Mouse (Mus musculus): ENCODE data around the gene Adam4. TPM values are rescaled to one million over a fixed set of nuclear protein-coding genes. Genes with fewer than 3 reads are reported as not detected.
"Not testable (repeated sequence)": the region's sequence is repeated elsewhere in the genome, so short reads cannot be mapped to it uniquely, and the experiment has no call there.

Adam4 gene
- polyA plus RNA-seq (2015; fragmentation: Nextera tagmentation; extraction: Ambion mirVana), result 0.35 and 0.36 TPM in 2 replicates

- no peak for DNase-seq (ENCODE audit: low spot score)
These were observed at the start of gene Adam4 for GRCm38 (mm10) chr12:81421846-81422245. Adam4 (minus strand) TSS chr12:81421946.

GRCm38 (mm10) chr12:81459051-81459450, 37.3 kb upstream of the Adam4 start:
- DNase-seq (ENCODE audit: low spot score), result not testable (repeated sequence)

GRCm38 (mm10) chr12:81438985-81439384, 17.2 kb upstream of the Adam4 start:
- not testable (repeated sequence) for DNase-seq (ENCODE audit: low spot score)

GRCm38 (mm10) chr12:81434778-81435177, 13.0 kb upstream of the Adam4 start:
- not testable (repeated sequence) for DNase-seq (ENCODE audit: low spot score)

- DNase-seq (ENCODE audit: low spot score), result no peak
These were observed 8.5 kb downstream of the Adam4 start for GRCm38 (mm10) chr12:81413211-81413610.

- DNase-seq (ENCODE audit: low spot score), result no peak
These were observed 12.8 kb downstream of the Adam4 start for GRCm38 (mm10) chr12:81408966-81409365.

GRCm38 (mm10) chr12:81402187-81402586, 19.6 kb downstream of the Adam4 start:
- peak; percentile 55 for DNase-seq (ENCODE audit: low spot score)

GRCm38 (mm10) chr12:81379364-81379763, 42.4 kb downstream of the Adam4 start, which contains the start of gene Gm4787:
Gm4787 (minus strand) TSS chr12:81379464.
- not testable (repeated sequence) for DNase-seq (ENCODE audit: low spot score)

Other genes with a start within 250 kb of the Adam4 start
- gene Slc8a3, start 88.8 kb downstream of the Adam4 start, polyA plus RNA-seq (2015; fragmentation: Nextera tagmentation; extraction: Ambion mirVana), result 0.03 TPM in 1 of 2 replicates, not detected in the other
- gene Gm4787, start 42.5 kb downstream of the Adam4 start, polyA plus RNA-seq (2015; fragmentation: Nextera tagmentation; extraction: Ambion mirVana), result 0.15 and 0.39 TPM in 2 replicates
- gene Cox16, start 63.2 kb upstream of the Adam4 start, polyA plus RNA-seq (2015; fragmentation: Nextera tagmentation; extraction: Ambion mirVana), result 239 and 241 TPM in 2 replicates
- 27.7 and 39.4 TPM in 2 replicates for gene Gm20498, start 111.0 kb upstream of the Adam4 start, polyA plus RNA-seq (2015; fragmentation: Nextera tagmentation; extraction: Ambion mirVana)
- 45.8 and 56.9 TPM in 2 replicates for gene Synj2bp, start 111.0 kb upstream of the Adam4 start, polyA plus RNA-seq (2015; fragmentation: Nextera tagmentation; extraction: Ambion mirVana)
- 0.05 and 0.07 TPM in 2 replicates for gene Adam21, start 146.5 kb upstream of the Adam4 start, polyA plus RNA-seq (2015; fragmentation: Nextera tagmentation; extraction: Ambion mirVana)
- gene Med6, start 173.1 kb upstream of the Adam4 start, polyA plus RNA-seq (2015; fragmentation: Nextera tagmentation; extraction: Ambion mirVana), result 42.4 and 44.0 TPM in 2 replicates
- 0.13 and 0.44 TPM in 2 replicates for gene Ttc9, start 209.3 kb upstream of the Adam4 start, polyA plus RNA-seq (2015; fragmentation: Nextera tagmentation; extraction: Ambion mirVana)